Mouse (Mus musculus): ENCODE measurements around the gene Rbfox3.

Rbfox3 gene

DNA sequence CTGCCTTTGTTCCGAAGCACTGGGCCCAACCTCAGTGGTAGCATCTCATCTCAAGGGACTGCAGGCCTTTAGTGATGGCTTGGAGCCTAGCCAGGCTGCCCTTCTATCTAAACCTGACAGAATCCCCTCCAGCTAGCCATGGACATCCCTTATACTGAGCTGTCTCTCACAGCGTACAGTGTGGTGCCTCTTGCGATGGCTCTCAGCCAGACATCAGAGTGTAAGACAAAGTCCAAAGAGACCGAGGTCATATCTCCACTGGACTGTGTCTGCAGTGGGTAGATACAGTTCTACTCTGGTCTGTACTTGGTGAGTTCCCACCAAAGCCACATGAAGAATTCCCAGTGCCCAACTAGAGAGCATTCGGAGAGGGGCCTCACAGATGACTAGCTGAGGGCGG is 240.2 kb downstream of the Rbfox3 start:
- DNase-seq (ENCODE audit: inconsistent ontology term): no peak

DNA sequence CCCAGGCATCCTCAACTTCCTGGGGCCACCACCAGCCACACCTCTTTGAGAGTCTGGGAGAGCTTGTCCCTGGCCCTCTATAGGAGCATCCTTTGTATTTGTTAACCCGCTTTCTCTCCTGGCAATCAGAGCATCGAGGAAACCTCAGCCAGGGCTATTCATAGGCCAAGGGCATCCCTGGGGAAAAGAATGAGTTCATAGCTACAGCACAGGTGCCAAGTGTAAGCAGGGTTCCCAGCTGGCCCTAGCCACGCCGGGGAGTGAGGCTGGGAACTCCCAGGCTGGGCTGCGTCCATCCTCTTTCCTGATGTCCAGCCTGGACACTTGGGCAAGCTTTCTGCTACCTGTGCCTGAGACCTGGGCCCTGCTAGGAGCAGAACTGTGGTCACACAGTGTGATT is 241.6 kb downstream of the Rbfox3 start:
- no peak for DNase-seq (ENCODE audit: inconsistent ontology term)

DNA sequence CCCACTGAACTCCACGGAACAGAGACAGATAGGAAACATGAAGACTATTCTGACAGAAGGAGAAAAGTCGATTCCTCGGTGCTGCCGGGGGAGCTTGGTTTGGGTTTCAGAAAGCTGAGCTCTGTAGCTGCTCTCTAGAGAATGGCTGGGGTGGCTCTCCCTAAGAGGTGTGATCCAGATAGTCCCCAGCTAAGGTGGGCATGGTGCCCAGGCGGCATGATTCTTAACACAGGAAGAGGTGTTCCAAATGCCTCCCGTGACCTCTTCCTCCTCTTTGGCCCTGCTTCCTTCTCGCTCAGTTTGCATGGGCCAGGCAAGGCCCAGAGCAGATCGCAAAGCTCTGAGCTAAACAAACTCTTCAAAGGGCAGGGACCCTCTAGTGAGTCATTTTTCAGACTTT is 243.0 kb downstream of the Rbfox3 start:
- DNase-seq (ENCODE audit: inconsistent ontology term): no peak

DNA sequence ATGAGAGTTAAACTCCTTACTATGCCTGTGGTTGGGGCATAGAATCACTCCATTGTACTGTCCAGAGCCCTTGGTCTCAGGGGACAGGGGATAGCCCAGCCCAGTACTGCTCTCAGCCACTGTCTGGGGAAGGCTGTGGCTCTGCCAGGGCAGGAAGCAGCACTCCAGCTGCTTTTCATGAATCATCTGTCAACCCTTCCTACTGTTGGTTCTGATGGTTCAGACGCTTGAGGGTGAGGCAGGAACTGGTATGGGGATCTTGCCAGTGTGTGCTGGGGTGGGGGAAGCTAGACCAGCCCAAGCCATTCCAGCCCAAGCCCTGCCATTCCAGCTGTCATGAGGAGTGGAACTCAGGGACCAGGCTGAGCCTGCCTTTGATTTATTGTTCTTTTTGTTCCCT is 243.5 kb downstream of the Rbfox3 start:
- no peak for DNase-seq (ENCODE audit: inconsistent ontology term)

DNA sequence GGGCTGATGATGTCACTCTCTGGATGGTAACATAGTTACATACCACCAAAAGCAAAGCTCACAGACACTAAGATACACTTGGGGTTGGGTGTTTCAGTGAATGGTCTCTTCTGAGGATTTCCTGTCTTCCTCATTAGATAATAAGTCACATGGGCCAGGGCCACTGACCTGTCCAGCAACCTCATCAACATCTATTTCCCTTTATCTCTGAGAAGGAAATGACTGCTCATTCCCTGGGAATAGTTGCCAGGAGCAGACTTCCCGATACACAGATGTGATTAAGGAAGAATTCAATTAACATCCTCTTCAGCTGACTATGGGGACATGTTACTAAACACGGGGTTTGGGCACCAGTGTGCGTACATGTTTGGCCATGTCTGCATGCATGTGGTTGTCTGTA is 245.2 kb downstream of the Rbfox3 start:
- no peak for DNase-seq (ENCODE audit: inconsistent ontology term)

DNA sequence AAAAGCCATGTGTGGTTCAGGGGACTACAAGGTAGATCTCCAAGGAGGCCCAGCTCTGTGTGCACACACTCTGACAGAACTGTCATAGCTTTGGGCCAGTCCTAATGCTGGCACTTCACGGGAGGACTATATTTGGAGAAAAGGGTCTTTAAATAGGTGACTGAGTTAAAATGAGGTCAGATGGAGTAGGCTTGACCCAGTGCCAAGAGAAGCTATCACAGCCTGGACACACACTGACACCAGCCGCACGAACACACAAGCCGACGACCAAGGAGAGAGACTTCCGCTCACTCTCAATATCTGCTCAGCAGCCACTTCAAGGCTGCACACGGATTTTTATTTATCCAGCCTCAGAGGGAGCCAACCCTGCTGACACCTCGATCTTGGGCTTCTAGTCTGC is 248.1 kb downstream of the Rbfox3 start:
- DNase-seq (ENCODE audit: inconsistent ontology term): no peak

DNA sequence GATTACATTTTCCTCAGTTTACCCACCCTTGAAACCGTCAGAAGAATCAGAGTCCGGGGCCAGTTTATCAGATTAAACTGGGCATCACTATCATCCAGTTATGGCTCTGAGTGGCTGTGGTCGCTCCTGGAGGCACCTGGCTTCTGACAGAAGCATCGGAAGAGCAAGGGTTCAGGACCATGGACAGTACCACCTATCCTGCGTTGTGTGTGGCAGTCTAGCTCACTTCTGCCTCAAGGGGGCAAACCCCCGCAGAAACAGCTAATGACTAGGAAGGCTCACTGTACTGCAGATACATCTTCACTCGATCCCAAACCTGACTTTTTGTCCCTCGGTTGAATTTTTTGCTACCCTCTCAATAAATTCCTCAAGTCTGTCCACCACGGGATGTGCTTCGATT is 252.1 kb downstream of the Rbfox3 start:
- peak; percentile 43 for DNase-seq (ENCODE audit: inconsistent ontology term)

DNA sequence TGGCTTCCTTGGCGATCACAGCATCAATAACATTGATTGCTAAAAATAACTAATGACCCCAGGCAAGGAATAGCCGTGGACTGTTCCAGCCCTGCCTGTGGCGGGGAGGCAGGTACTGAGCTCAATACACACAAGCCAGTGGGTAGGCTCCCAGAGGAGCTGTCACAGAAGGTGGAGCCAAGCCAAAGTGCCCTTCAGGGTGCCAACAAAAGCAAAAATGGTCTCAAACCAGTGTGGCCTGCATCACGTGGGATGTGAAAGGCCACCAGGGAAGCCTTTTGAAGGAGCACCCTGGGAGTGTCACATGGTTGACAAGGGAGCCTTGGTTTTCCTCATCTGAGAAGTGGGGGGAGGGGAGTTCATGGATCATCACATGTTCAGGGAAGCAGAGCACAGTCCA is 255.6 kb downstream of the Rbfox3 start:
- no peak for DNase-seq (ENCODE audit: inconsistent ontology term)

DNA sequence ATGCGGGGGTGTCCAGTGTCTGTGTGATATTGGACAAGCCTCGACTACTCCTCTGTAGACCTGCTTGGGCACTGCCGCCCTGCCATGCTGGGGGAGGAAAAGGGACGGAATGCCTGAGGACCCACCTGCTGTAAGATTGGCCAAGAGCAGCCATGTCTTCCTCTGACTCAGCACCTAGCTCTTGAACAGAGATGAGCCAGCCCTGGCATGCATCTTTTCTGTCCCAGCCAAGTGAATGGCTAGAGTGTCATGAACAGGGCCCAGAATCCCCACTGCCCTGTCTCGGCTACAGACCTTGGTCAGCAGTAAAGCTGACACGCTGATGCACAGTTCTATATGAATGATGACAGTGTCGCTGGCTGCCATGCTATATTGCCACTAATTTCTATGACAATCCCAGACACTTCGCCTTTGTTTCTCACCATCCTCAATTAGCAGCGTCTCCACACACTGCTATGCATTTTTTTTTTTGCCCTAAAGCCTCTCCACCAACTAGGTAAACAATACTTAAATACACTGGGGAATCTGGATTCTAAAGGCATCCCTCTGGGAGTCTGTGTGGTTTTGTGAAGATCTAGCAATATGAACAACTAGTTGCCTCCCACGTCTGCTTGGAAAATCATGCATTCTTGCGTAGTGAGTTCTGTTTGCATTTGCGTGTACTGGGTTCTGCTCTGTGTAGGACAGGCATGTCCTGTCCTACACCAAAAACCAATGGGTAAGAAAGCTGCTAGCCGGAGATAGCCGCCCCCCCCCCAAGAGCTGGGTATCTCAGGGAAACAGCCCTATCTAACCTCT is 257.7 kb downstream of the Rbfox3 start:
- no peak for DNase-seq (ENCODE audit: inconsistent ontology term)

DNA sequence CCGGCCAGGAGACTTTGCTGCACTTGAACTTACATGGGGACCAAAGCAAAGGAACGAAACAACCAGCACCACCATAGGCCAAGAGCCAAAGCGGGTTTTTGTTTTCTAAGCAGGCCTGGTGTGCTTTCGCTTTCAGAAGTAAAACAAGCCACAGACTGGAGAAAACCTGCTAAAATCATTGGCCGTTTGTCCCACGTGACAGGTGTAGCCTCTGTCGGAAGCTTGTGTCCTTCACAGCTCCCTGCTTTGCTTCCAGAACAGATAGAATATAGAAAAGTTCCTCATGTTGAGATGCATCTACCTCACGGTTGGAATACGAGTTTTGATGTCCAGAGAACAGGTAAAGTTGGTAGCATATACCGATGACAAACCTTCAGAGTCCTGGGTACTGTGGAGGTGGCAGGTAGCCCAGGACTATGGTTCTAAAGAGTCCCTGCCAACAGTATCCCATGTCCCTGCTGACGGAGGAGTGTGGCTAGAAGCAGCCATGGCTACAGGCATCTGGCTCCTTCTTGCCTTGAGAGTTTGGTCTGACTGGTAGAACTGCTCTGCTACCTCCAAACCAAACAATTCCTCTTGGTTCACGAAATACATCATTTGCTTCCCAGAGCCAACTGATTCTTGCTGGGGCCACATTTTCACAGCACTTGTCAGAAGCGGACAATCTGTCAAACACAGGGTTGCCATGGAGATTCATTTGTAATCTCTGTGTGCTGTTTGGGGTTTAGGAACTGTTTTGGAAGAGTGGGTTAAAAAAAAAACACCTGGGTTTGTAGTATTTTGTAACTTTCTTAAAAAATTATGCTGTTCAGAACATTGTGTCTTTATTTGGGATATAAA is 258.8 kb downstream of the Rbfox3 start:
- DNase-seq (ENCODE audit: inconsistent ontology term): no peak

DNA sequence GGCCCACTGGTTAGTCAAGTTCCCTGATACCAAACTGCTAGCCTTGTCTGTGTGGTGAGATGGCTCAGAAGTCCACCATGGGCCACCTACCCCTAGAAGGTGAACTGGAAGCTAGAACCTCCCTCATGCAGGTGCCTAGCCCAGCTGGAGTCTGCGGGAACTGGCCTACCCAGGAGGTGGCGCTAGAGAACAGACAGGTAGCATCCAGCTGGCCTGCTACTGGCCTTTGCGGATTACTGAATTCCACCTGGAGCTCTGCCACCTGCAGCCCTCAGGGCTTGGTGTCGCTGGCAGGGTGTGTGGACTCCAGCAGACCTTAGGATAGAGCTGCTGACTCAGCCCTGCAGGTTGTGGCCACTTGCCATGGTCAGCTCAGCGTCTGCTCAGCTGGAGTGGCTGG is 263.0 kb downstream of the Rbfox3 start:
- DNase-seq (ENCODE audit: inconsistent ontology term): no peak

DNA sequence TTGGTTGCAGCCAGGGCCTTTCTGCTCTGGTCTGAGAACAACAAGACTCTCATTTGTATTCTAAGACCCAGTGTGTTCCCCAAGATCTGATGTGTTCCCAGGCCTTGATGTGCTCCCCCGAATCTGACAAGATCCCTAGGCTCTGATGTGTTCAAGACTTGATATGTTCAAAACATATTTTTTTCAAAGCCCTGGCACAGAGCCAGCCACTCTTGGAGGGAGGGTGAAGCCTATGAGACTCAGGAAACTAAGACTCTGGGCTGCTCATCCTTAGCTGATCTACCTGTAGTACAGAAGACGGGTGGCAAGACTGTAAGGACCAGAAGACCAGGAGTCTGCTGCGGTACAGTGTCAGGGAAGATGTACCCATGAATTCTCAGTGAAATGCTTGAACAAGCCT is 264.5 kb downstream of the Rbfox3 start:
- no peak for DNase-seq (ENCODE audit: inconsistent ontology term)

DNA sequence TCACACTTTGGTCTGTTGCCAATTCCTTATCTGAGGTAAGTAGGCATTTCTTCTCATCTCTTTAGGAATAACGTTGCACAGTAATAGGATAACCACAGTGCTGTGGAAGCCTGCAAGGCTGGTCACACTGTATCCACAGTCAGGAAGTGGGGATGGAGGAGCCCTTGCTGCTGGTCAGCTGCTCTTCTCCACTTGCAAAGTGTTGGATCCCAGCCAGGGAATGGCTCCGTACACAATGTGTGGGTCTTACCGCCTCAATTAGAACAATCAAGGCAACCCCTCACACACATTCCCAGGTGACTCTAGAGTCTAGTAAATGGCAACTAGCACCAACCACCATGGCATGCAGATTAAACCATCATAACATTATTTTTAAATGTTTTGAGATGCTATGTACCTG is 266.2 kb downstream of the Rbfox3 start:
- DNase-seq (ENCODE audit: inconsistent ontology term): no peak

DNA sequence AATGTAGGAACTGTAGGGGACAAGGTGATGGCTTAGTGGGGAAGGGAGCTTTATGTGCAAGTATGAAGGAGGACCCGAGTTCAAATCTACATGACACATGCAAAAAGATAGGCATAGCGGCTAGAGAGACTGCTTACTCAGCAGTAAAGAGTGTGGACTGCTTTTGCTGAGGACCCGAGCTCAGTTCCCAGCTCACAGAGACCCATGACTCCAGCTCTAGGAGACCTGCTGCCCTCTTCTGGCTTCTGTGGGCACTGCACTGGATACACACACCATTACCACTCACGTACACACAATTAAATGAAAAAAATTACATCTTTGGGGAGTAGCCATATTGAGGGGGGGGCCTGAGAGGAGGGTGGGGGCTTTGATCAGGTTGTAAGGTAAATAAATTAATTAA is 270.7 kb downstream of the Rbfox3 start:
- DNase-seq (ENCODE audit: inconsistent ontology term): no peak

DNA sequence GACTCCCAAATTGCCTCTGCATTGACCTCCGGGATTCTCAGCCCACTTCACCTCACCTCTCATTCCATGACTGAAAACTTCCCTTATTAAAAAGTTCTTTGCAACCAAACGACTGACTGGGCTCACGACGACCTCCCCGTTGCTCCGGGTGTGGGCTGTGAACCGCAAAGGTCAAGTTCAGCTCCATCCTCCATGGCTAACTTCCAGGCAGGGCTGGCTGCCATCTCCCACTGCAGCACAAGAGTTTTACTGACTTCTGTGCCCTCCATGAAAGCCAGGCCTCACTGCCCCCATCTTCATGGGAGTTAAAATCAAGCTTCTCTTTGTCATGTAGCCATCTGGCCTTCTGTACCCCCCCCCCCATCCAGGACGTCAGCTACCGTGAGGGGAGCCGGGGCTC is 273.7 kb downstream of the Rbfox3 start:
- DNase-seq (ENCODE audit: inconsistent ontology term): no peak

DNA sequence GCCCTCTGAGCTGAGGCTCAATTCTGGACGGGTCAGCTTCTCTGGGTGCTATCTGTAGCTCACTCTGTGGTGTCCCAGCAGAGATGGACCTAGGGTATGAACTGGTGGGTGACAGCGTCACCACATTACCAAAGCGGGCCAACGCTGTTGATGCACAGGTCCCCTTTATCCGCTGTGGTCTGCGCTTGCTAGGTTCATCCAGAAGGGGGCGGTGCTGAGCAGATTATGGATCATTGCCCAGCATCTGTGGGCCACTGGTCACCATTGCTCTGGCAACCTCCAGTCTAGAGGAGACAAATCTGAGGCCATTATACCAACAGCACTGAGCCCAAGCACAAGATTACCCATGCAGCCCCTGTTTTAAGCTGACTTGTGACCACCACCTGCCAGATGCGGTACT is 276.8 kb downstream of the Rbfox3 start:
- no peak for DNase-seq (ENCODE audit: inconsistent ontology term)

DNA sequence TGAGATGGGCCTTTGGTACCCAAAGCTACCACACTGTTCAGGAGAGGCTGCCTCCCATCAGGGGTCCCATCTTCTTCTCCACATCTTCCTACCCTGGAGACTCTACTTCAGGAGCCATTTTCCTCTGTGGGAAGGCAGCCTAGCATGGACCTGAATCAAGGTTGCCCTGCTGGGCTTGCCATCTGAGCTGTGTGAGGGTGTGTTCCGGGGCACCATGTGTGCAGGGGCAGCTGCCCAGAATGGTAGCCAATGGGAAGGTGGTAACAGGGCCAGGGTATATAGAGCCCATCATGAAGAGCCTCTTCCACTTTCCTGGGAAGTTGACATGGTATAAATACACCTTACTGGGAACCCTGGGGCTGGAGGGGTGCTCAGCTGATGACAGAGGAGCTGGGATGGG is 281.7 kb downstream of the Rbfox3 start:
- no peak for DNase-seq (ENCODE audit: inconsistent ontology term)

DNA sequence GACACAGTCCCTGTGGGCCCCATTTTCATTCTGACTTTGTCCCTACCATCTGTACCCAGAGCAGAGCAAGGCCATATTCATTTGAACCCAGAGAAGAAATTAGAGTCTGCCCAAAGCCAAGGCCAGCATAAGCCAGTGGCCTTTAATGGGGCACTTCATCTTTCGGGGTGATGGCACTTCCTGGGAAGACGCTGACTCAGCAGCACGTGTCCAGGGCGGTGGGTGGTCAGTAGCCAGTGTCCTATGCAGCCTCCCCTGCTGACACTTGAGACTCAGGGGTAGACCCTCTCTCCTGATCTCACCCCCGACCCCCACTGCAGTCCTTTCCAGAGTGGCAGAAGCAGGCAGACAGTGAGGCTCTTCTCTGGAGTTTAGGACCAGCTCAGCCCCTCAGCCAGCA is 283.9 kb downstream of the Rbfox3 start:
- DNase-seq (ENCODE audit: inconsistent ontology term): no peak

DNA sequence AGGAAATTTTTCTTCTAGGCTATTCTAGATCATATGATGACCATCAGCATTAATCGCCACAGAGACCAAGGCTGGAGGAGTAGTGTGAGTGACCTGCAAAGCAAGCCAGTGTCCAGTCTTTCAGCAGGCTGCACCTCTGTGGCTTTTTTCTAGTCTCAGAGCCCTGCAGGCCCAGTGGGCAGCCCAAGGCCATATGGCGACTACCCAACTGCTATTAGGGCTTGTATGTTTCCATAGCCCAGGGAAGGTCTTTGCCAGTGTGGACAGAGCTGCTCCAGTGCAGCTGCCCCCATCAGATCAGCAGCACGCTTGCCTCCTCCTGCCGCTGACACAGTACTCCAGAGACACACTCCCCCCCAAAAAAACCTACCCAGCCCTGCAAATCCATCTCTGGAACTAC is 290.5 kb downstream of the Rbfox3 start:
- DNase-seq (ENCODE audit: inconsistent ontology term): no peak

DNA sequence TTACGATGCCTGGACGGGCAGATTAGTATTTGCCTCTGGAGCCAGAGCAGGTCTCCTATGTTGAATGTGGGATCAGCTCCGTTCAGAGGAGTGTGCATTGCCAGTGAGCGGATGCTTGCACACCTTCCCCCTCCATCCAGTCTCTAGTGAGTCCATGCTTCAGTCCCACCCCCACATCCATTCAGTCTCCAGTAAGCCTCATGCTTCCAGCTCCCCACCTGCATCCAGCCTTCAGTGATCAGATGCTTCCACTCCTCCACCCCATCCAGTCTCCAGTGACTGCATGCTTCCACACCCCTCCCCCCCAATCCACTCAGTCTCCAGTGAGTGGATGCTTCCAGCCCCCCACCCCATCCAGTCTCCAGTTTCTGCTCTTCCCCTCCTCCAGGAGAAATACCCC is 297.3 kb downstream of the Rbfox3 start:
- DNase-seq (ENCODE audit: inconsistent ontology term): no peak

DNA sequence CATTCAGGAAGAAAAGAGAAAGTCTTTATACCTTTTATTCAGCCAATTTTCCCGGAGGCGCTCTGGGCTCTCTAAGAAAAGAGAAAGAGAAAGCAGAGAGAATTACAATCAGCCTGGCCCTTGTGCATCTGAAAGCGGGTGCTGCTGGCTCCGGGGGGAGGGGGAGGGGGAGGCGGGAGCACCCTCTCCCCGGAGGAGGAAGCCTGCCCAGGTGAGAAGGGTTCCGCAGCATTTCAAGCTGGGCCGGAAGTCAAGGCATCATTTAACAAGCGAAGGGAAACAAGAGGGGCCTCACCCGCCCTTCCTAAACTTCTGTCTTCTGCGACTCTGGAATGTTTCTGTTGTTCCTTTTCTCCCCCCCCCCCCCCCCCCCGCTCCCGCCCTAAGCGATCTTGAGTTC is 301.3 kb downstream of the Rbfox3 start:
- peak; percentile 14 for DNase-seq (ENCODE audit: inconsistent ontology term)

DNA sequence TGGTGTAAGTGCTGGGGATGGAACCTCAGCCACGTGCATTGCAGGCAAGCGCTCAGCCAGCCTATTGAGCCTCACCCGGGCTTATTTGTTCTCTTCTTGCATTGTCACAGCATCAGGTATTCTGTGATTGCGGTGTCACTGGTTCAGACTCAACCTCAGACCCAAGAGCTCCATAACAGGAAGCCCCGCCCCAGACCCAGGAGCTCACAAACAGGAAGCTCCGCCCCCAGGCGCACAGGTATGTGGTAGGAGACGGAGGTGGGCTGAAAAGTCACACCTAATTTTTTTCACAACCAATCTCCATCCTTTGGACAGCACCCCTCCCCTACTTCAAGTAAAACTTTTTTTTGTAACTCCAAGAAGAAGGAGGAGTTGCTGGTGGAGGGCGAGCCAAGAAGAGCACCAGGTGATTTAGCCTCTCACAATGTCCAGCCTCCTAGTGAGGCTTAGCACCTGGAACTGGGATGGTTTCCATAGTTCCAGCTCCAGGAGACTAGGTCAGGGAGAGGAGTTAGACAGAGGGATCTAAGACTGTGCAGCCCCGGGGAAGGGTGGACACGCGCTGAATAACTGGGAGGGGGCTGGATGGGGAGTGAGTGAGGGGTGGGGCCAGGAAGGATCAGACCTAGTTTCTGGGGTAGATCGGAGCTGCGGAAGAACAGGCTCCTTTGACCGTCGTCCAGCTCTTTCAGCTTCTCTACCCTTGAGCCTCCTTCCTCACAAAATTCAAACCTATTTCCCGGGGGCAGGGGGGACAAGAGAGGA is 302.0 kb downstream of the Rbfox3 start:
- no peak for DNase-seq (ENCODE audit: inconsistent ontology term)

DNA sequence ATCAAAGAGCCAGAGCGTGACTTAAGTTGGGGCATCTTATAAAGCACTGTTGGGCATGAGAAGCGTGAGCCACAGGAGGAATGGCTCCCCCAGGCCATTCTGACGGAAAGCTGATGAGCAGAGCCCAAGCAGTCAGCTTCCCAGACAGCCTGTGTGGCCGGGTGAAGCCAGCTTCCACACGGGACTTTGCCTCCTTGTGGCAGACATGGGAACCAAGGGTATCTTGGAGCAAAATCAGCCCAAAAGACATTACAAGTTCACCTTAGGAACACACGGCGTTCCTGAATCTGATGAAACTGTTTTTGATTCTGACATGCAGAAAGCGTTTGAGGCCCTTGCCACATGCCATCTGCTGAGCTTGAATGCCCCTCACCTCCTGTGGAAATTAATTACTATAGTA is 303.5 kb downstream of the Rbfox3 start:
- DNase-seq (ENCODE audit: inconsistent ontology term): no peak
